Mouse (Mus musculus): ENCODE results near the gene Tnfsf8. TPM values are rescaled to one million over a fixed set of nuclear protein-coding genes. Genes with fewer than 3 reads are reported as not detected.

Tnfsf8 gene
- polyA plus RNA-seq (2015; fragmentation: Nextera tagmentation; extraction: Ambion mirVana), result 0.08 TPM in 1 of 2 replicates, not detected in the other

GRCm38 (mm10) chr4:63860688-63861540 lies at the start of gene Tnfsf8:
Tnfsf8 (minus strand) TSS chr4:63861347.
- Histone ChIP-seq H3K4me2 (no peak within 1 kb of the TSS), H3K9ac (no peak within 1 kb of the TSS), H3K27ac (no peak within 1 kb of the TSS), H3K4me1 (no peaks in the 10 kb centered on the region), H3K27me3 (no peaks in the 10 kb centered on the region), H3K36me3 (ENCODE audit: poor library complexity, severe bottlenecking) (no peaks in the 10 kb centered on the region), H3K4me3 (no peak within 1 kb of the TSS), H3K9me3 (replicated peaks) (no peaks in the 10 kb centered on the region)
- WGBS, result 90% methylated on average over 19 of the region's 19 CpGs
- ATAC-seq, result no peak

- no peak for ATAC-seq
- 100% methylated on average over 1 of the region's 1 CpGs for WGBS
- H3K4me2 ChIP-seq, result no peak overlapping the region
- no peak overlapping the region for H3K9ac ChIP-seq
- no peaks in the 10 kb centered on the region for H3K36me3 ChIP-seq (ENCODE audit: poor library complexity, severe bottlenecking)
- no peaks in the 10 kb centered on the region for H3K27me3 ChIP-seq
- H3K4me1 ChIP-seq, result no peaks in the 10 kb centered on the region
- no peak overlapping the region for H3K27ac ChIP-seq
- H3K9me3 ChIP-seq (replicated peaks), result no peaks in the 10 kb centered on the region
- H3K4me3 ChIP-seq, result no peak overlapping the region
Observed at GRCm38 (mm10) chr4:63908511-63908910, 47.4 kb upstream of the Tnfsf8 start.

GRCm38 (mm10) chr4:63907473-63907872 lies 46.3 kb upstream of the Tnfsf8 start:
- H3K4me1 ChIP-seq, result no peaks in the 10 kb centered on the region
- H3K36me3 ChIP-seq (ENCODE audit: poor library complexity, severe bottlenecking), result no peaks in the 10 kb centered on the region
- H3K9ac ChIP-seq, result no peak overlapping the region
- H3K4me3 ChIP-seq, result no peak overlapping the region
- no peak for ATAC-seq
- no peaks in the 10 kb centered on the region for H3K9me3 ChIP-seq (replicated peaks)
- no peak overlapping the region for H3K27ac ChIP-seq
- H3K4me2 ChIP-seq, result no peak overlapping the region
- no peaks in the 10 kb centered on the region for H3K27me3 ChIP-seq

- 80% methylated on average over 3 of the region's 3 CpGs for WGBS
- no peak overlapping the region for H3K27ac ChIP-seq
- no peaks in the 10 kb centered on the region for H3K27me3 ChIP-seq
- H3K9ac ChIP-seq, result no peak overlapping the region
- no peaks in the 10 kb centered on the region for H3K36me3 ChIP-seq (ENCODE audit: poor library complexity, severe bottlenecking)
- H3K9me3 ChIP-seq (replicated peaks), result no peaks in the 10 kb centered on the region
- no peak for ATAC-seq
- no peaks in the 10 kb centered on the region for H3K4me1 ChIP-seq
- no peak overlapping the region for H3K4me2 ChIP-seq
- H3K4me3 ChIP-seq, result no peak overlapping the region
Observed at GRCm38 (mm10) chr4:63906050-63906449, 44.9 kb upstream of the Tnfsf8 start.

- Histone ChIP-seq H3K4me3 (no peak overlapping the region), H3K4me2 (no peak overlapping the region), H3K36me3 (ENCODE audit: poor library complexity, severe bottlenecking) (no peaks in the 10 kb centered on the region), H3K27me3 (no peaks in the 10 kb centered on the region), H3K4me1 (no peaks in the 10 kb centered on the region), H3K27ac (no peak overlapping the region), H3K9ac (no peak overlapping the region), H3K9me3 (replicated peaks) (no peaks in the 10 kb centered on the region)
- no peak for ATAC-seq
- 88% methylated on average over 10 of the region's 10 CpGs for WGBS
Observed at GRCm38 (mm10) chr4:63899081-63899523, 38.0 kb upstream of the Tnfsf8 start.

- no peak for ATAC-seq
Observed at GRCm38 (mm10) chr4:63897152-63897551, 36.0 kb upstream of the Tnfsf8 start.

GRCm38 (mm10) chr4:63886156-63886555 lies 25.0 kb upstream of the Tnfsf8 start:
- Histone ChIP-seq H3K4me1 (no peaks in the 10 kb centered on the region), H3K9ac (no peak overlapping the region), H3K27me3 (no peaks in the 10 kb centered on the region), H3K4me2 (no peak overlapping the region), H3K27ac (no peak overlapping the region), H3K4me3 (no peak overlapping the region), H3K36me3 (ENCODE audit: poor library complexity, severe bottlenecking) (no peaks in the 10 kb centered on the region), H3K9me3 (replicated peaks) (no peaks in the 10 kb centered on the region)
- 84% methylated on average over 2 of the region's 2 CpGs for WGBS
- no peak for ATAC-seq

More at GRCm38 (mm10) chr4:63897152-63897551, 36.0 kb upstream of the Tnfsf8 start:
- Histone ChIP-seq H3K27me3 (no peaks in the 10 kb centered on the region), H3K4me1 (no peaks in the 10 kb centered on the region), H3K9ac (no peak overlapping the region), H3K9me3 (replicated peaks) (no peaks in the 10 kb centered on the region), H3K4me3 (no peak overlapping the region), H3K27ac (no peak overlapping the region), H3K36me3 (ENCODE audit: poor library complexity, severe bottlenecking) (no peaks in the 10 kb centered on the region), H3K4me2 (no peak overlapping the region)

- no peaks in the 10 kb centered on the region for H3K27me3 ChIP-seq
- ATAC-seq, result no peak
- WGBS, result 85% methylated on average over 2 of the region's 2 CpGs
- no peaks in the 10 kb centered on the region for H3K9me3 ChIP-seq (replicated peaks)
- no peak overlapping the region for H3K4me3 ChIP-seq
- no peak overlapping the region for H3K27ac ChIP-seq
- H3K9ac ChIP-seq, result no peak overlapping the region
- H3K4me2 ChIP-seq, result no peak overlapping the region
- H3K4me1 ChIP-seq, result no peaks in the 10 kb centered on the region
- no peaks in the 10 kb centered on the region for H3K36me3 ChIP-seq (ENCODE audit: poor library complexity, severe bottlenecking)
Observed at GRCm38 (mm10) chr4:63876720-63877119, 15.6 kb upstream of the Tnfsf8 start.

- 91% methylated on average over 3 of the region's 3 CpGs for WGBS
- Histone ChIP-seq H3K27ac (no peak overlapping the region), H3K36me3 (ENCODE audit: poor library complexity, severe bottlenecking) (no peaks in the 10 kb centered on the region), H3K9ac (no peak overlapping the region), H3K4me2 (no peak overlapping the region), H3K4me3 (no peak overlapping the region), H3K9me3 (replicated peaks) (no peaks in the 10 kb centered on the region), H3K4me1 (no peaks in the 10 kb centered on the region), H3K27me3 (no peaks in the 10 kb centered on the region)
- no peak for ATAC-seq
Observed at GRCm38 (mm10) chr4:63875480-63875879, 14.3 kb upstream of the Tnfsf8 start.

GRCm38 (mm10) chr4:63870678-63871077 lies 9.5 kb upstream of the Tnfsf8 start:
- Histone ChIP-seq H3K9ac (no peak overlapping the region), H3K4me1 (no peaks in the 10 kb centered on the region), H3K4me2 (no peak overlapping the region), H3K27me3 (no peaks in the 10 kb centered on the region), H3K36me3 (ENCODE audit: poor library complexity, severe bottlenecking) (no peaks in the 10 kb centered on the region), H3K9me3 (replicated peaks) (no peaks in the 10 kb centered on the region), H3K4me3 (no peak overlapping the region), H3K27ac (no peak overlapping the region)
- 95% methylated on average over 1 of the region's 1 CpGs for WGBS
- no peak for ATAC-seq

GRCm38 (mm10) chr4:63868770-63869169 lies 7.6 kb upstream of the Tnfsf8 start:
- no peak for ATAC-seq
- WGBS, result 77% methylated on average over 2 of the region's 2 CpGs

GRCm38 (mm10) chr4:63862953-63863352 lies 1.8 kb upstream of the Tnfsf8 start:
- H3K27me3 ChIP-seq, result no peaks in the 10 kb centered on the region
- 67% methylated on average over 3 of the region's 3 CpGs for WGBS
- H3K4me1 ChIP-seq, result no peaks in the 10 kb centered on the region
- no peak overlapping the region for H3K4me3 ChIP-seq
- no peak overlapping the region for H3K9ac ChIP-seq
- H3K36me3 ChIP-seq (ENCODE audit: poor library complexity, severe bottlenecking), result no peaks in the 10 kb centered on the region
- no peaks in the 10 kb centered on the region for H3K9me3 ChIP-seq (replicated peaks)
- no peak overlapping the region for H3K27ac ChIP-seq
- no peak for ATAC-seq
- H3K4me2 ChIP-seq, result no peak overlapping the region

More at GRCm38 (mm10) chr4:63868770-63869169, 7.6 kb upstream of the Tnfsf8 start:
- no peak overlapping the region for H3K9ac ChIP-seq
- H3K9me3 ChIP-seq (replicated peaks), result no peaks in the 10 kb centered on the region
- H3K27me3 ChIP-seq, result no peaks in the 10 kb centered on the region
- no peak overlapping the region for H3K4me2 ChIP-seq
- H3K27ac ChIP-seq, result no peak overlapping the region
- no peaks in the 10 kb centered on the region for H3K4me1 ChIP-seq
- H3K36me3 ChIP-seq (ENCODE audit: poor library complexity, severe bottlenecking), result no peaks in the 10 kb centered on the region
- no peak overlapping the region for H3K4me3 ChIP-seq

Measured in forebrain, embryonic 13.5 days (tissue).